Mouse (Mus musculus) layer of hippocampus, adult 2 months (tissue): ENCODE data around the gene Lgals4. TPM values are rescaled to one million over a fixed set of nuclear protein-coding genes. Genes with fewer than 3 reads are reported as not detected.
A peak's percentile ranks its signal among the peaks of the same experiment; 100 is the strongest.

Source experiments
- DNase-seq, 2 experiments: peaks; one replicate each; pipeline ENCODE4 v3.0.0; 2022; ENCODE audit warnings: low spot score in 2 of 2
- H3K27ac ChIP-seq: fragments of 200-600 bp; 2 replicates; pipeline ENCODE4 v1.8.1; 2022
- H3K4me3 ChIP-seq: fragments of 200-600 bp; 2 replicates; pipeline ENCODE4 v1.8.1; 2022; ENCODE audit warnings: mild to moderate bottlenecking
- CTCF ChIP-seq: fragments of 200-600 bp; conservative IDR thresholded peaks from 2 replicates; pipeline ENCODE4 v1.8.1; 2022; ENCODE audit warnings: antibody characterized with exemption, mild to moderate bottlenecking, moderate library complexity
- long read RNA-seq, 2 experiments: library from polyadenylated mRNA; stranded (forward); transcript quantifications; one replicate each; pipeline ENCODE4 v2.0.0; 2021; ENCODE audit warnings: borderline mapping rate in 2 of 2
- total RNA-seq, 2 experiments: library from RNA; stranded (reverse); gene quantifications; 2 replicates each; pipeline ENCODE4 v1.2.3; 2021

The Lgals4 gene
- 1 to 10 TPM; 4.4 to 6.8 TPM for total RNA-seq
- long read RNA-seq, experiment 1 = 0 reads
- long read RNA-seq, experiment 2 = 0 reads

DNA sequence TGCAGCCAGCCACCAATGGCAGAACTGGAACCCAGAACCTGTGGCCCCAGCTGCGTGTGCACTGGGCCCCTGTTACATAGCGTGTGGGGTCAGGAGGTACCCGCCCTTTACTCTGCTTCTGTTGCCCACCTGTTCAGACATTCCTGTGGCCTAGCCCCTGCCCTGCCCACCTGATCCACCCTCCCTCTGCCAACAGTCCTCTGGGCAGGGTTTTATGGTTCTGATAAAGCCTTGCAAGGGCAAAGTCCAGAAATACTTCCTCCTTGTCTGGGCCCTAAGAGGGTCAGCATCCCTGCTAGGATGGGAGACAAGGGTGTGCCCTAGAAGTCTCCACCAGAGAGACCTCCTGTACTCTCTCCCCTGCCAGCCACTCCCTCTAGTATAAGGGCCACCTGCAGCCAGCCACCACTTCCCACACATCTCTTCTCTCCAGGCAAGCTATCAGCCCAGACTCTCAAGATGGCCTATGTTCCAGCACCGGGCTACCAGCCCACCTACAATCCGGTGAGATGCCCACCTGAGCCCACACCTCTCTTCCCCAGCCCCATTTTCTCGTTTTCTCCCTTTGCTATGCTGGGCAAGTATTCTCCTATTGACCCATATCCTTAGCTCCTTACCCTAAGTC is at the start of gene Lgals4:
Lgals4 (plus strand) TSS at position 132 of the 625 bp plus-strand sequence.
- H3K4me3 ChIP-seq = no peak within 1 kb of the TSS
- no peak within 1 kb of the TSS for H3K27ac ChIP-seq
- no peak for DNase-seq
- TF ChIP-seq CTCF = no peak

DNA sequence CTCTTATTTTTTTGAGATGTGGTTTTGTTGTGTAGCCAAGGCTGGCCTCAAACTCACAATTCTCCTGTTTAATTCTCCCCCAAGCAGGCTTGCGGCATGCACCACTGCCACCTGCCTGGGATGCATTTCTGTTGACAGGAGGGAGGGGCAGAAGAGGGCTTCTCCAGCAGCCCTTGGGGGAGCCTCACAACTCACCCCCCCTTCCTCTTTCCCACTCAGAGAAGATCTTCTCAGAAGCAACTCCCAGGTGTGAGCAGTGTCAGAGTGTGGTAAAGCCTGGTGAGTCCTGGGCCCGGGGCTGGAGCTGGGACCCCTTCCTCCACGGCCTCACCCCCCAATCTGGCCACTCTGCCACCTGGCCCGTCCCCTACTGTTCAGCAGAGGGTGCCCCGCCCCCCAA is 48.5 kb upstream of the Lgals4 start:
- H3K4me3 ChIP-seq = no peak overlapping the region
- no peak overlapping the region for H3K27ac ChIP-seq
- DNase-seq = no peak
- no peak for TF ChIP-seq CTCF

DNA sequence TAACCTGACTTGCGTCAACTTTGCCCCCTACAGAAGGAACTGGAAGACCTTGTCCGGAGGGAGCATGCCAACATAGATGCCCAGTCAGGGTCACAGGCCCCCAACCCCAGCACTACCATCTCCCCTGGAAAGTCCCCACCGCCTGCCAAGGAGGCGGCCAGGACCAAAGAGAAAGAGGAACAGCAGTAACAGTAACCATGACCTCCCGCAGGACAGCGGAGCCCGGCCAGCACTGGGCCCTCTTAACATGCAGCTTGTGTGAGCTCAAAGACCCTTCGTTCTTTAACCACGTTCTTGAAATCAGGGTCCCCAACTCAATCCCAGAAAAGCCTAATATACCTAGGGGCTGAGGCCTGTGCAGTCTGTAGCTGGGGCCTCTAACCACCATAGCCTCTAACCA is 45.8 kb upstream of the Lgals4 start:
- no peak overlapping the region for H3K27ac ChIP-seq
- no peak for DNase-seq
- no peak overlapping the region for H3K4me3 ChIP-seq
- TF ChIP-seq CTCF = no peak

DNA sequence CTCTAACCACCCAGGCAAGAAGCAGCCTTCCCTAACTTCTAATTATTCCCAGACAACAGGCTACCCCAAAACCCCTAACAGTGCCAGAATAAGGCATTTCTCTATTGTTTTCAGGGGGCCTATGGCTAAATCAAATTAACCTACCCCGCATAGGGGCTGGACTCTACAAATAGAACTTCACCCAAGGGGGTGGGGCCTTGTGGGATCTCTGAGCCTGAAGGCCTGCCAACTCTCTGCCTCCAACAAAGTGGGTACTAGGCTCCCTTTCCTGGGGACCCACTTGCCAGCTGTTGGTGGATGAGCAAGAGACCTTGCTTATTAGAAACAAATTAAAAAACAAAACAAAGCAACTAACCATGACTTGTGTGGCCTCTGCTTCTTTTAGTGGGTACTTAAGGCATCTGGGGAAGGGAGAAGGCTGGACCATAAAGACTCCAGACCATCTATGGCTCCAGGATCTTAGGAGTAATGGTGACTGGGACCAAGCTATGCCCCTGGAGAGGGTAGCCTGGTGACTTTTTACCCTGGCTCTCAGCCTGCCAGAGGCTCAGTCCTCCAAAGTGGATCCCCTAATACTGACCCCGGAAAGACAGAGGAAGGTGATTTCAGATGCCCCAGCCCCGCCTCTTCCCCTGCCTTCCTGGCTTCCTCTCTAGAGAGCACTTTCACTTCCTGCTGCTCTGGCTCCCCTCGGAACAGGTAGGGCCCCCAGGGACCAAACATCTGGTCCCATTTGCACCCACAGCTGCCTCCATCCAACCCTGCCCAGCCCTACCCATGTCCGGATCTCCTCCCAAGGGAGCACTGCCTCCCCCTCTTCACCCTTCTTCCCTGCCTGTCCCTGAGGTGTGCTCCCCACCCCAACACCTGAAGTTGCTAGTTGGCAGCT is 45.1 kb upstream of the Lgals4 start, which contains the start of gene Rinl:
Rinl (plus strand) TSS at position 663 of the 889 bp plus-strand sequence.
- Histone ChIP-seq H3K4me3 (no peak within 1 kb of the TSS), H3K27ac (no peak within 1 kb of the TSS)
- TF ChIP-seq CTCF = no peak
- DNase-seq = no peak

DNA sequence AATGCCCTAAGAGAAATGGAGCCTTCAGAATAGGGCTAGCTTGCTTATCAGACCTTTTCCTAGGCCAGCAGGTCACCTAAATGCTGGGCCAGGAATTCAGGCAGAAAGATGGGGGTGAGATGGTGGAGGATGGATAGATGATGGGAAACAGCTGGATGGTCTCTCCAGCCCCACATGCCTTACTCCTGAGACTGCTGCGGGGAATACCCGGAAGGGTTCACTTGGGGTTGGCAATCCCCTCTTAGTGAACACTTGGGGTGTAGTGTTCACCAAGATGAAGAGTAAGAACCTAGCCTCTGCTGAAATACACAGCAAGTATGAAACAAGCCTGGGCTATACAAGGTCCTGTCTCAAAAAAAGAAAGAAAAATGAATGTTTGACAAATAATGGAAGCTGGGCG is 44.4 kb upstream of the Lgals4 start:
- no peak for TF ChIP-seq CTCF
- DNase-seq = no peak
- Histone ChIP-seq H3K27ac (no peak overlapping the region), H3K4me3 (no peak overlapping the region)

DNA sequence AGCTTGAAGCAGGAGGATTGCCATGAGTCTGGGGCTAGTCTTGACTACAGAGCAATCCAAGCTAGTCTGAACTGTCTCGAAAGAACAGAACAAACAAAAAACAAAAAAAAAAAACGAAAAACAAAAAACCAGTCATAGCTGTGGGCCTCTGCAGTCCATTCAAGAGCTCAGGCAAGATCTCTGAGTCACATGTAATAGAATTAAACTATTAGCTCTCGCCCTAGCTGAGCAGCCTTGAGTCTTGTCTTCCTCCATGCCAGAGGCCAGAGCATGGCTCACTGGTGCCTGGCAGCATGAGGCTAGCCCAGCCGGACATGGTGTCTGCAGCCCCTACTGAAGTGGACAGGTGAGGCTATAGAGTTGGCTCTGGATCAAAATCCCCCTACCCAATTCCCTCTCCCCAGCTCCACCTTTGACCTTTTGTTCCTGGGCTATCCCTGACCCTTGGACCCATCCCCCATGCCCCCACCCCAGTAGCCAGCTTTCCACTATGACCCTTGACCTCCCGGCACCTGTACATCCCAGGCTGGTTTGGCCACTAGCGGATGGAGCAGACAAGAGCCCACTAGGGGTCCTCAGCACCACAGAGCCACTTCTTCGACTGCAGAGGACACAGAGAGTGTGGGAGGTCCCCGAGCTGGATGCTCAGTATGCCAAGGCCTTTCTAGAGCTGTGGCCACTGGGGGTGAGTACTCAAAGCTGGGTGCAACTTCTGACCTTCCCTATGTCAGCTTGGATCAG is 43.4 kb upstream of the Lgals4 start:
- DNase-seq = no peak
- H3K4me3 ChIP-seq = no peak overlapping the region
- peak; percentile 39 for TF ChIP-seq CTCF
- H3K27ac ChIP-seq = no peak overlapping the region

DNA sequence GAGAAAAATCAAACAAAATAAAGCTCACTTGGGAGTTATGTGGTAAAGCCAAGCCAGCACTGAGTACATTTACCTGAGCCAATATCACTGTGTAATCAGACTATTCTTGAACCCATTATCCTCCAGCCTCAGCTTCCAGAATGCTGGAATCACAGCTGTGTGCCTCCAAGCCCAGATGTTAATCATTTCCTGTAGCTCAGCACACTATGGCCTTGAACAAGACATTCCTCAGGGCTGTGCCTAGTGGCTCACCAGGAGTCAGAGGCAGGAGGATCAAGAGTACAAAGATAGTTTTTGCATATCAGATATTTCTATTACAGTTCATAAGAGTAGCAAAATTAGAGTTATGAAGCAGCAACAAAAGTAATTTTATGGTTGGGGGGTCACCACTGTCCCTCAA is 41.9 kb upstream of the Lgals4 start:
- no peak for TF ChIP-seq CTCF

DNA sequence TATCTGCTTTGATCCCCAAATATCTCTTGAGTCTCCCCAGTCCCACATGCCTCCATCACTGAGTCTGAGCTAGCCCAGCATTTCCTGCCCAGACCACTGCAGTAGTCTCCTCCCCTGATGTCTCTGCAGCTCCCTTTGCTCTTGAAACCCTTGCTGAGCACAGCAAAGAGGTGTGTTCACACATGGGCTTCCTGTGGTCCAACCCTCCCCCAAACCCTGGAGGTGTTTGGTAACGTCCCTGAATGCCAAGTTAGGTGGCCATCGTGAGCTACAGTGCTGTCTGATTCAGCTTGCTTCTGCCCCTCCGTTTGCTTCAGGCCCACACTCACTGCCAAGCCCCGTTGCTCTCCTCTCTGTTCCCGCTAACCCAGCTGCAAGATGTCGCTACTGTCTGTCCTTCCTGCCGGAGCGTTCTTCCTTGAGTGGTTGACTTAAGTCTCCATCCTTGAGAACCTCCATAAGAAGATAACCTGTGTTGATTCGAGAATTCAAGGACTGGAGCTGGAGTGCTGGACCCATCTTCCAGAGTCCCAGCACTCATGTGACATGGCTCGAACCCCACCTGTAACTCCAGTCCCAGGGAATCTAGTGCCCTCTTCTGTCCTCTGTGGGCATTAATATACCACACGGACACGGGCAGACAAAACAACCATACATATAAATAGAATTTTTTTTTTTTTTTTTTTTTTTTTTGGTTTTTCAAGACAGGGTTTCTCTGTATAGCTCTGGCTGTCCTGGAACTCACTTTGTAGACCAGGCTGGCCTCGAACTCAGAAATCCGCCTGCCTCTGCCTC is 41.1 kb upstream of the Lgals4 start:
- no peak for DNase-seq
- H3K4me3 ChIP-seq = no peak overlapping the region
- H3K27ac ChIP-seq = no peak overlapping the region
- peak; percentile 22; the same call in 1 of the 2 replicates for TF ChIP-seq CTCF

More for the DNA sequence above, 41.9 kb upstream of the Lgals4 start:
- no peak overlapping the region for H3K4me3 ChIP-seq
- DNase-seq = no peak
- no peak overlapping the region for H3K27ac ChIP-seq

DNA sequence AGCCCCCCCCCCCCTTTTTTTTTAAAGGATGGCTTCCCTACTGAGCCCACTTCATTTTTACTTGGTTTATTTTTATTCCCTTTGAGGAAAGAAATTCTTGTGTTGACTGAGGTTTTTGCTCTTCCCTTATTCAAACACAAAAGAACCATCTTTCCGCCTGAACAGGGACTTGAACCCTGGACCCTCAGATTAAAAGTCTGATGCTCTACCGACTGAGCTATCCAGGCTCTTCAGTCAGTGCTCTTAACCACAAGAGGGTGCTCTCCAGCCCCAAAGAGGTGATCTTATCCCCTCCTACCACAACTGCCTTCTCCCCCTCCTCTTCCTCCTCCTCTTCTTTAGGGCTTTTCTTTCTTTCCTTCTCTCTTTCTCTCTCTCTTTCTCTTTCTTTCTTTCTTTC is 39.8 kb upstream of the Lgals4 start:
- no peak overlapping the region for H3K27ac ChIP-seq
- peak; percentile 72 for TF ChIP-seq CTCF

DNA sequence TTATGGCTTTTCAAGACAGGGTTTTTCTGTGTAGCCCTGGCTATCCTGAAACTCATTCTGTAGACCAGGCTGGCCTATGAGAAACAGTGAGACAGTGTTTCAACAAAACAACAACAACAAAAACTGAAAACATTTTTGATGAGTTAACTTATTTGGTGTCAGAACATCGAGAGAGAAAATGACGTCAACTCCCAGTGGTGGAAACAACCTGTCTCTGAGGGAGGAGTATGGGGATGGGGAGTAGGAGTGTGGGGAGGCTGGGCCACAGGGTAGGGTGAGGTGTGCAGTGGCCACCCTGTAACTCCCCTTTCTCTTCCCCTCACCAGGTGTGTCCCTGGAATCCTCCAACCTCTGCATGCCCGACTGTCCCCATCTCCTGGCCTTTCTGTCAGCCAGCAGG is 39.2 kb upstream of the Lgals4 start:
- Histone ChIP-seq H3K27ac (no peak overlapping the region), H3K4me3 (no peak overlapping the region)
- DNase-seq = no peak
- TF ChIP-seq CTCF = no peak

More for the DNA sequence above, 39.8 kb upstream of the Lgals4 start:
- H3K4me3 ChIP-seq = no peak overlapping the region
- no peak for DNase-seq

DNA sequence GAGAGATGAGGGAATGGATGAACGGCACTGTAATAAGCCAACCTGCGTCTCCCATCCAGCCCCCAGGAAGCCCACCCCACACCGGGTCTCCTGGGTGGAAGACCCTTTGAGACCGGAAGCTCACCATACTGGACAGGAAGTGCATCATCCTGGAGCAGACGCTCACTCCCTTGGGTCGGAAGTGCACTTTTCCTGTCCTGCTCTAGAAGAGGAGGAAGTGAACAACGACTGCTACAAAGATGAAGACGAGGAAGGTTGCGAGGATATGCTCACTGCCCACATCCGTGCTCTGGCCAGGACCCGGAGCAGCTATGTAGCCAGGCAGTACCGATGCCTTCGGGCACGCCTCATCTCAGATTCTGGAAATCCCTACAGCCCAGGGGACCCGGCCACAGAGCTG is 37.8 kb upstream of the Lgals4 start:
- no peak for DNase-seq

DNA sequence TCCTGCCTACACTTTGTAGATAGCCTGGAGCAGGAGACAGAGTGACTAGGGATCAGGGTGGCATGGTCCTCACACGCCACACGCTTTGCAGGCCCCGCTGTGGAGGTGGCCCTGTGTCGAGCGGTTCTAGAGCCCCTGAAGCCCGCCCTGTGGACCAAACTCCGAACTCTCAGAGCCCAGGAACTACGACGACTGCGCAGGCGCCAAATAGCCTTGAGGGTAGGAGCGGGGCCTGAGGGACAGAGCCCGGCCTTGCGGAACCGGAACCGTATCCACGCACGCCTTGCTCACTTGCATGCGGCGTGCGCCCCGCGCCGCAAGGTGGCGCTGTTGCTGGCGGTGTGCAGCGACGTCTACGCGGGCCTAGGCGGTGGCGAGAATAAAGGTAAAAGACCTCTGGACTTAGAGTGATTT is 37.1 kb upstream of the Lgals4 start:
- TF ChIP-seq CTCF = peak; percentile 100
- peak overlapping the region; percentile 49 for H3K4me3 ChIP-seq
- peak in 1 of 2 experiments; percentile 81 for DNase-seq
- H3K27ac ChIP-seq = peak overlapping the region; percentile 72; the same call in 1 of the 2 replicates

More for the DNA sequence above, 37.8 kb upstream of the Lgals4 start:
- no peak for TF ChIP-seq CTCF
- Histone ChIP-seq H3K4me3 (no peak overlapping the region), H3K27ac (peak overlapping the region; percentile 72; the same call in 1 of the 2 replicates)
